Mouse (Mus musculus): ENCODE data around the gene Acot11. TPM values are rescaled to one million over a fixed set of nuclear protein-coding genes. Genes with fewer than 3 reads are reported as not detected.
"Not testable (repeated sequence)": the region's sequence is repeated elsewhere in the genome, so short reads cannot be mapped to it uniquely, and the experiment has no call there.

Acot11 gene
- polyA plus RNA-seq, 1 experiment, result 4.8 TPM

DNA sequence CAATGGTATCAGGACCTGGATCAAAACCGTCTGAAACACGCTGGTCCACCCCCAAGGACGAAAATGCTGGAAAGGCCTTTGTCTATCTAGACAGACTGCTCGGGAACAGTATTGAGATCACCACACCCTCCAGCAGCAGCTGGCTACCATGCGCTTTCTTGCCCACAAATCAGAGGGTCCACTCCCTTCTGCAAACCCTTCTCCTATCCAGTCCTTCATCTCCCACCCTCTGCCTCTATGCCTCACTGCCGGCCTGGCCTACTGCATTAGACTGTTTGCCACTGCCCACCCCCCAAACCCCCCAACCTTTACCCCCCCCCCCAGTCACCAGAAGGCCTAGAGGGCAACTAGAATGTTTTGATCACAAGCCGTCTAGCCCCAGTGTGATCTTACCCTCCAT lies 19.5 kb downstream of the Acot11 start:
- Histone ChIP-seq H3K4me1 (ENCODE audit: control insufficient read depth, insufficient read depth, low read length) (peaks cover 11% of the 10 kb centered on the region), H3K4me3 (ENCODE audit: insufficient read depth, low read length) (no peak overlapping the region), H3K27ac (ENCODE audit: insufficient read depth, low read length) (peak overlapping the region; percentile 80)
- TF ChIP-seq POLR2A (IDR thresholded peaks at IDR 0.05; ENCODE audit: low read depth, low read length), result no peak
- no peak for TF ChIP-seq CTCF (IDR thresholded peaks at IDR 0.05; ENCODE audit: borderline replicate concordance, insufficient read depth, low read length)

DNA sequence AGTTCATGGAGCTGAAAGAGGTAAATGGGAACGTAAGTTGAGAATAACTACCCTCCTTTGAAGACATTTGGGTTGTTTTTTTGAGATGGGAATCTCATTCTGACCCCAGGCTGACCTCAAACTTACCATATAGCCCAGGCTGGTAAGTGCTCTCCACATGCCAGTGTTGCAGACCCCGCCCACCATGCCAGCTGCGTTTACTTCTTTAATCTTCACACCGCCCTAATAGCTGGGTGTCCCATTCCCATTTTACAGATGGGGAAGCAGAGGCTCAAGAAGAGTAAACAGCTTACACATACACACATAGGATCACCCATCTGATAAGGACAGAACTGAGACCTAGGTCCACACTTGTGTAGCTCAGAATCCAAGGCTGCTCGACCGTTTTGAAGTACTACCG lies 20.0 kb downstream of the Acot11 start:
- no peak for TF ChIP-seq CTCF (IDR thresholded peaks at IDR 0.05; ENCODE audit: borderline replicate concordance, insufficient read depth, low read length)
- no peak for TF ChIP-seq POLR2A (IDR thresholded peaks at IDR 0.05; ENCODE audit: low read depth, low read length)
- Histone ChIP-seq H3K4me1 (ENCODE audit: control insufficient read depth, insufficient read depth, low read length) (peaks cover 11% of the 10 kb centered on the region), H3K27ac (ENCODE audit: insufficient read depth, low read length) (no peak overlapping the region), H3K4me3 (ENCODE audit: insufficient read depth, low read length) (no peak overlapping the region)

DNA sequence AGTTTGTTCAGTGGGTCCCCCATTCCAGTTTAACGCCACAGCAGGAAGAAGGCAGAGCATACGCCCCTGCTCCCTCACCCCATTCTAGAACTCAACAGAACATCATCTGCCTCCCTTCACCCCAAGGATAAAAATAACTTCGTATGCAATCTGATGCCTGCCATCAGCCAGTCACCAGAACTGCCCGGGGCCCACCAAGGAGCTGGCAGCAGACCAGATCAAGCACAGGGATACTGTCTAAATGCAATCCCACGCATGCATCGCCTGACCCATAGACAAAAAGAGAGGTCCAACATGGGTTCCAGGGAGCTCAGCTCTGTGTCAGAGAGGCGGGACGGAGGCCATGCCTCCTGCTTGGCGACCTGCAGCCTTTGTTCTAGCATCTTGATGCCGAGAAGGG lies 21.7 kb downstream of the Acot11 start:
- no peak for TF ChIP-seq CTCF (IDR thresholded peaks at IDR 0.05; ENCODE audit: borderline replicate concordance, insufficient read depth, low read length)
- no peak for TF ChIP-seq POLR2A (IDR thresholded peaks at IDR 0.05; ENCODE audit: low read depth, low read length)
- H3K4me3 ChIP-seq (ENCODE audit: insufficient read depth, low read length), result no peak overlapping the region
- peaks cover 12% of the 10 kb centered on the region for H3K4me1 ChIP-seq (ENCODE audit: control insufficient read depth, insufficient read depth, low read length)
- no peak overlapping the region for H3K27ac ChIP-seq (ENCODE audit: insufficient read depth, low read length)

DNA sequence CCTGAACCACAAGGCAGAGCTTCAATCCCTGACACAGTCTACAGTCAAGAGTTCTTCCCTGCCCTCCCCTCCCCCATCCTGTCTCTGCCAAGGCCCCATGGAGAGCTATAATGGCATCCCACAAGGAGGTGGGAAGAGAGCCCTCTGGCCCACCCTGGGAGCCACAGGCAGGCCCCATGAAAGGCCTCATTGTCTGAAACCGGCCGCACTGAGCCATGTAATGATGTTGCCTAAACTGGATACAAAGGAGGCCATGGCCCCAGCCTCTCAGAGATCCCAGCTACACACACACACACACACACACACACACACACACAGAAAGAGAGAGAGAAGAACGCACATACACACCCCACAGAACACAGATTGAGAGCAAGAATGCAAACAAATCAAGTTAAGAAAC lies 24.8 kb downstream of the Acot11 start:
- H3K4me1 ChIP-seq (ENCODE audit: control insufficient read depth, insufficient read depth, low read length), result peaks cover 9% of the 10 kb centered on the region
- no peak for TF ChIP-seq CTCF (IDR thresholded peaks at IDR 0.05; ENCODE audit: borderline replicate concordance, insufficient read depth, low read length)
- TF ChIP-seq POLR2A (IDR thresholded peaks at IDR 0.05; ENCODE audit: low read depth, low read length), result no peak
- H3K4me3 ChIP-seq (ENCODE audit: insufficient read depth, low read length), result no peak overlapping the region
- no peak overlapping the region for H3K27ac ChIP-seq (ENCODE audit: insufficient read depth, low read length)

DNA sequence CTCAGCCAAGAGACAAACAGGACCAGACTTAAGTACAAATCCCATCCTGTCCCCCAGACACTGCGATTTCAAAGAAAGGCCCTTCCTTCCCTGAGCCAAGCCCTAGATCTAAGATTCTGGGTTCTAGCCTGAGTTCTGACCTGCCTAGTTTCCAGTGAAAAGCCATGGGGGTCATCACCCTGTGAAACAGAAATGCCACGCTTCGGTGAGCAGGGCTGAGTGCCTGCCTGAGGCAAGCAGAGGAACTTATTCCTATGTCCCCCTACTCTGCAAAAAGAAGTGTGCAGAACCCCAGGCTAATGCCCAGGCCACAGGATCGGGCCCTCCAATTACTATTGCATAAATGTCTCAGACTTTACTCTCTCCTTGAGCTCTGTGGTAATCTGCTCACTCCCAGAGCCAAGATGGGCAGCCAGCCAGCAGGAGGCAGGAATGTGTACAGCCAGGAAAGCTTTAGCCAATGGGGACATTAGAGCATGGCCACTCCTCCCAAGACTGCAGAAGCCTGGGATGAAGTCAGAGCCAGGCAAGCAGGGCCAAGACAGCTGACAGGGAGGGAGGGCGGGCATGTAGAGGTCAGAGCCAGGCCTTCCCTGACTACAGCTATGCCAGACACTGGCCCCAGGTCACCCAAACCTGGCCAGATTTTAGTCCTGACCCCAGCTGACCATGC lies 26.5 kb downstream of the Acot11 start:
- Histone ChIP-seq H3K4me3 (ENCODE audit: insufficient read depth, low read length) (no peak overlapping the region), H3K27ac (ENCODE audit: insufficient read depth, low read length) (no peak overlapping the region), H3K4me1 (ENCODE audit: control insufficient read depth, insufficient read depth, low read length) (peaks cover 3% of the 10 kb centered on the region)
- no peak for TF ChIP-seq CTCF (IDR thresholded peaks at IDR 0.05; ENCODE audit: borderline replicate concordance, insufficient read depth, low read length)
- no peak for TF ChIP-seq POLR2A (IDR thresholded peaks at IDR 0.05; ENCODE audit: low read depth, low read length)

DNA sequence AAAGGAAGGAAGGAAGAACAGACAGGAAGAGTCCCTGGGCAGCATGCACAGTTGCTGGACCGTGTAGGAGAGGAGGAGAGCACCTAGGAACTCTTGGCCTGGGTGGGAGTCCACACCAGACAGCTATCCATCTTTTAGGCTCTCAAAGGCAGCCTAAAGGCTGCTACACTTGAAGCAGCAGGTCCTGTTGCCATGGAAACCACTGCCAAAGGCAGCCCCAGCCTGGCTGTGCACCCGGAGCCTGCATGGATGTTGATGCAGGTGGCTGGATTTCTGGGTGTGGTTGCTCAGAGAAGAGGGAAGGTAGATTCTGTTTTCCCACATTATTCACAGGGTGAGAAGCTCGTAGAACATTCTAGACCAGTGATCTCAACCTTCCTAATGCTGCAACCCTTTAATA lies 27.8 kb downstream of the Acot11 start:
- H3K4me1 ChIP-seq (ENCODE audit: control insufficient read depth, insufficient read depth, low read length), result peaks cover 3% of the 10 kb centered on the region
- TF ChIP-seq CTCF (IDR thresholded peaks at IDR 0.05; ENCODE audit: borderline replicate concordance, insufficient read depth, low read length), result no peak
- TF ChIP-seq POLR2A (IDR thresholded peaks at IDR 0.05; ENCODE audit: low read depth, low read length), result no peak
- no peak overlapping the region for H3K4me3 ChIP-seq (ENCODE audit: insufficient read depth, low read length)
- H3K27ac ChIP-seq (ENCODE audit: insufficient read depth, low read length), result no peak overlapping the region

DNA sequence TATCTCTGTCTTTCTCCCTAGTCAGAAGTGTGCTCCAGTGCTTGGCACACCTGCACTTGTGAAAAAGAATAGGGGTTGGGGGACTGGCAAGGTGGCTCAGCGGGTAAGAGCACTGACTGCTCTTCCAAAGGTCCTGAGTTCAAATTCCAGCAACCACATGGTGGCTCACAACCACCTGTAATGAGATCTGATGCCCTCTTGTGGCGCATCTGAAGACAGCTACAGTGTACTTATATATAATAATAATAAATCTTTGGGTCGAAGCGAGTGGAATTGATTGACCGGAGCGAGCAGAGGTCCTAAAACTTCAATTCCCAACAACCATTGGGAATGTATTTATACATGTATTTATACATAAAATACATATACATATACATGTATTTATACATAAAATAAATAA lies 29.0 kb downstream of the Acot11 start:
- H3K4me3 ChIP-seq (ENCODE audit: insufficient read depth, low read length); H3K27ac ChIP-seq (ENCODE audit: insufficient read depth, low read length); H3K4me1 ChIP-seq (ENCODE audit: control insufficient read depth, insufficient read depth, low read length): not testable (repeated sequence)

DNA sequence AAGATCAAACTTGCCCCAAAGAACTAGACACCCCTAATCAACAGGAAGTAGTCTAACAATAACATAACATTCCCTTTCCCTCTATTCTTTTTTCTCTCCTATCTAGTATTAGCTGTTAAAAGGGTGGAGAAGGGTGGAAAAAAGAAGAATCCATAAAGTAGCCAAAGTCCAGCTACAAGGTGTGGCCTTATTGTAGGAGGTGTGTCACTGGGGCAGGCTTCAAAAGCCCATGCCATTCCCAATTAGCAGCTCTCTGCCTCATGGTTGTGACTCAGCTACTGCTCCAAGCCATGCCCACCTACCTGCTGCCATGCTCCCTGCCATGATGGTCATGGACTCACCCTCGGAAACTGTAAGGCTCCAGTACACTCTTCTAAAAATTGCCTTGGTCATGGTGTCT lies 32.2 kb downstream of the Acot11 start:
- no peak for TF ChIP-seq POLR2A (IDR thresholded peaks at IDR 0.05; ENCODE audit: low read depth, low read length)
- no peak for TF ChIP-seq CTCF (IDR thresholded peaks at IDR 0.05; ENCODE audit: borderline replicate concordance, insufficient read depth, low read length)
- H3K4me1 ChIP-seq (ENCODE audit: control insufficient read depth, insufficient read depth, low read length), result no peaks in the 10 kb centered on the region
- H3K4me3 ChIP-seq (ENCODE audit: insufficient read depth, low read length), result no peak overlapping the region
- no peak overlapping the region for H3K27ac ChIP-seq (ENCODE audit: insufficient read depth, low read length)

DNA sequence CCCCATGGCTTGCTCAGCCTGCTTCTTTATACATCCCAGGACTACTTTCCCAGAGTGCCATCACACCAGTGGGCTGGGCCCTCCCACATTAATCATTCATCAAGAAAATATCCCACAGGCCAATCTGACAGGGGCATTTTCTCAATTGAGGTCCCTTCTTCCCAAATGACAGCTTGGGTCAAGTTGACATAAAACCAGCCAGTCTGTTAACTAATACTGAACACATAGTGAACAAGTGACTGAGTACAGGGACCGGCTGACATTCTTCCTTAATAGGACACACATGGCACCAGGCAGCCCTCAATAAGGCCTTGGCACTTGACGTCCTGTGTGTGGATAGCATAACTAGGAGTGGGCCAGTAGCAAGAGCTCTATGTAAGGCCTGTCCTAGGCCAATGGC lies 35.5 kb downstream of the Acot11 start:
- Histone ChIP-seq H3K4me3 (ENCODE audit: insufficient read depth, low read length) (no peak overlapping the region), H3K27ac (ENCODE audit: insufficient read depth, low read length) (no peak overlapping the region), H3K4me1 (ENCODE audit: control insufficient read depth, insufficient read depth, low read length) (no peaks in the 10 kb centered on the region)
- TF ChIP-seq CTCF (IDR thresholded peaks at IDR 0.05; ENCODE audit: borderline replicate concordance, insufficient read depth, low read length), result no peak
- no peak for TF ChIP-seq POLR2A (IDR thresholded peaks at IDR 0.05; ENCODE audit: low read depth, low read length)

DNA sequence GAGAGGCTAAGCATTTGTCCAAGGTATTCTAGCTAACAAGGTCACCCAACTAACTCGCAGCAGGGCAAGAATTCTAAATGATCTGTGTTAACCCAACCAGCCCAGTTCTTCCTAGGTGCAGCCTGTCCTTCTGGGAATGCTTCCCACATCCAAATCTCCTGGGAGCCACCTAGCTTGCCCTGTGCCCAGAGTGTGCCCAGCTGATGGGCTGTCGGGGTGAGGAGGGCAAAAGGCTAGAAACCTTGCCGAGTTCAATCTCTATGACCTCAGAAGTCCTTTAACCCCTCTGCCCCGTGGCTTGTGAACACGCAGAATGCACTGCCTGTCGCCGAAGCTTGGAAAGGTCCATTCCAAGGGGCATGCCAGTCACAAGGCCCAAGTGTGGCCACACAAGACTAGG lies 40.6 kb downstream of the Acot11 start:
- Histone ChIP-seq H3K27ac (ENCODE audit: insufficient read depth, low read length) (no peak overlapping the region), H3K4me1 (ENCODE audit: control insufficient read depth, insufficient read depth, low read length) (no peaks in the 10 kb centered on the region), H3K4me3 (ENCODE audit: insufficient read depth, low read length) (no peak overlapping the region)
- TF ChIP-seq CTCF (IDR thresholded peaks at IDR 0.05; ENCODE audit: borderline replicate concordance, insufficient read depth, low read length) (no peak), POLR2A (IDR thresholded peaks at IDR 0.05; ENCODE audit: low read depth, low read length) (no peak)

DNA sequence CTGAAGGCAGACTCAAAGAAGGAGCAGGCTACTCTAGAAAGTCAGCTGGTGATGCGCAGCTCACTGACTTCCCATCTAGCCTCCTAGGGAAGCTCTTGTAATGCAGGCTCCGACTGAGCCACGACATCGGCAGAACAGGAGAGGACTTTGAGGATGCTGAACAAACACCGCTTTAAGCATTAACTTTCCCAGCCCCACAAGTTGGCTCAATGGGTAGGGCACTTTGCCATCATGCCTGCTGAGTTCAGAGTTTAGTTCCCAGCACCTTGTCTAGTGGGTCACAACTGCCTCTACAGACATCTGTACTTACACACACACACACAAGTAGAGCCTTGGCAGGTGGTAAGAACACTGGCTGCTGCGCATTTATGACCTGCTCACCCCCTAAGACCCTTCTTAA lies 53.1 kb downstream of the Acot11 start:
- TF ChIP-seq CTCF (IDR thresholded peaks at IDR 0.05; ENCODE audit: borderline replicate concordance, insufficient read depth, low read length) (no peak), POLR2A (IDR thresholded peaks at IDR 0.05; ENCODE audit: low read depth, low read length) (no peak)
- Histone ChIP-seq H3K4me1 (ENCODE audit: control insufficient read depth, insufficient read depth, low read length) (no peaks in the 10 kb centered on the region), H3K27ac (ENCODE audit: insufficient read depth, low read length) (no peak overlapping the region), H3K4me3 (ENCODE audit: insufficient read depth, low read length) (no peak overlapping the region)

Data from embryonic fibroblast, embryonic 13.5 days (primary cell).